Mouse (Mus musculus): Measurements from ENCODE around the gene Rundc3a. TPM values are rescaled to one million over a fixed set of nuclear protein-coding genes. Genes with fewer than 3 reads are reported as not detected.
"Not testable (repeated sequence)": the region's sequence is repeated elsewhere in the genome, so short reads cannot be mapped to it uniquely, and the experiment has no call there.

Gene Rundc3a
- total RNA-seq, 2 experiments from 2014 or later, result 59.3 to 61.2 TPM

DNA sequence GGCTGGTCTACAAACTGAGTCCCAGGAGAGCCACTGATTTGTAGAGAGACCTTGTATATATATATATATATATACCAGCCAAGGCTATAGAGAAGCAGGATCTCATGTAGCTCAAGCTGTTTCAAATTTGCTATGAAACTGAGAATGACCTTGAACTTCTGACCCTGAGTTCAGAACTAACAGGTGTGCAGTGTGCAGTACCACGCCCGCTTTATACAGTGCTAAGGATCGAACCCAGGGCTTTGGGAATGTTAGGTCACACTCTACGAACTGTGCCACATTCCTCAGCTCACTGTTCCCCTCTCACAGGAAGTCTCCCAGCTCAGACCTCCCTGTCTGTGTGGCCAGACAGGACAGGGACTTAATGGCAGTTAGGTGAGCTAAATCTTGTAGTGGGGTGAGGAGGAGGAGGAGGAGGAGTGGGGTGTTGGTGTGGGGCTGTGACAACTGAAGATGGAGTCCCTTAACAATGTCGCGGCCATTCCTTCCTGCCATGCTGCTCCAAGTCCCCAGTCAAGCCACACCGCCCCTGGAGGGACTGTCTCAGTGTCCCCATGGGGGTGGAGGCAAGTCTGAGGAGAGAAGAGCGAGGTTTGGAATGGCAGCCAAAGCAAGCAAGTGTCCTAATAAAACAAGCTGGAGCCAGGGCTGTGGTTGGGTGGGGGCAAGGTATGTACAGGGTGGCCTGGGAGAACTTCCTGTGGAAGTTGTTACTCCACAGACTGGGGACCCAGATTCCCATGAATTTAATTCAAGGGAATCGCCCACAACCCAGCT is 25.5 kb upstream of the Rundc3a start:
- DNase-seq (ENCODE audit: low spot score in 2 of 2), result no peak

- no peak for DNase-seq (ENCODE audit: low spot score in 2 of 2)
Observed at GRCm38 (mm10) chr11:102368347-102368746, 24.9 kb upstream of the Rundc3a start.

GRCm38 (mm10) chr11:102369263-102369662 is 23.9 kb upstream of the Rundc3a start:
- DNase-seq (ENCODE audit: low spot score in 2 of 2), result no peak

GRCm38 (mm10) chr11:102370285-102370684 is 22.9 kb upstream of the Rundc3a start:
- no peak for DNase-seq (ENCODE audit: low spot score in 2 of 2)

DNA sequence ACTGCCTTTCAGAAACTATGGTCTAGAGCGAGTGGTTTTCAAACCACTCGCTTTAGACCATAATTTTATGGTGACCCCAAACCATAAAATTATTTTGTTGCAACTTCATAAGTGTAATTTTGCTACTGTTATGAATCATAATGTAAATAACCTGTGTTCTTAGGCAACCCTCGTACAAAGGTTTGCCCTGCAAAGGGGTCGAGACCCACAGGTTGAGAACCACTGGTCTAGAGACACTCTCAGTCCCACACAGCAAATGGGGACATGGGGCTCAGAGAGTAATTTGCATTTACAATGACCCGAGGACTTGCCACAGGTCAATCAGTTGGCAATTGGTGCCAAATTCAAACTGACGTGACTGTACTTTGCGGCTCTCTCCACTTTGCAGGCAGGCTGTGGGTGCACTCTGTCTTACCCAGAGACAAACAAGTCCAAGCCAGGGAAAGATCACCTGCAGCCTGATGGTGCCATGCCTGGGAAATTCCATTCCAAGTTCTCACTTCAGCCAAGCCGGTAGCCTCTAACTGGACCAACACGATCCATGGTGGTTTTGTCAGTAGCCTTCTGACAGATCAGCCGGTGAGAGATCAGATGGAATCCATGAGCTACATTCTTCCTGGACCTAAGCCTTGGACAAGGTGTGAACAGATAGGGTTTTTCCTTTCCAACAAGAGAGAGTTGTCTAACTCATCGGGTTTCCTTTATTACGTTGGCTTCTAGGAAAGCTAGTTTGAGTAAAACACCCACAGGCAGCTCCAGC is 21.1 kb upstream of the Rundc3a start:
- no peak for DNase-seq (ENCODE audit: low spot score in 2 of 2)

DNA sequence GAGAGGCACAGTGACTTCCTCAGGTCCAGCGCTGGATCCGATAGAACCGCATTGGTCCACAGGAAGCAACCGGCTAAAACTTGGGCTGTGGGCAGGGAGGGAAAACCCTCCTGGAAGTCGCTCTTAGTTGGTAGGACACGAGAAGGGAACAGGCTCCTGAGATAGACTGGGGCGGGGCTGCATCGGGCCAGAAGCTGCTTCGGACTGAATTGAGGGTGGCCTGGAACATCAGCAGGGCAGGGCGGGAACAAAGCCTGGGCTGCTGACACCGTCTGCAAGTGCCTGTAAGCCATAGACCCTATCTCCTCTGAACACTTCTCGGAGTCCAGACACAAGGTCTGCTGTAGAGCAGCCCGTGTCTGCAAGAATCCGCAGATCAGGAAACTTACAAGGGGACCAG is 20.3 kb upstream of the Rundc3a start:
- DNase-seq (ENCODE audit: low spot score in 2 of 2), result no peak

- no peak for DNase-seq (ENCODE audit: low spot score in 2 of 2)
Observed at GRCm38 (mm10) chr11:102373646-102374045, 19.6 kb upstream of the Rundc3a start.

DNA sequence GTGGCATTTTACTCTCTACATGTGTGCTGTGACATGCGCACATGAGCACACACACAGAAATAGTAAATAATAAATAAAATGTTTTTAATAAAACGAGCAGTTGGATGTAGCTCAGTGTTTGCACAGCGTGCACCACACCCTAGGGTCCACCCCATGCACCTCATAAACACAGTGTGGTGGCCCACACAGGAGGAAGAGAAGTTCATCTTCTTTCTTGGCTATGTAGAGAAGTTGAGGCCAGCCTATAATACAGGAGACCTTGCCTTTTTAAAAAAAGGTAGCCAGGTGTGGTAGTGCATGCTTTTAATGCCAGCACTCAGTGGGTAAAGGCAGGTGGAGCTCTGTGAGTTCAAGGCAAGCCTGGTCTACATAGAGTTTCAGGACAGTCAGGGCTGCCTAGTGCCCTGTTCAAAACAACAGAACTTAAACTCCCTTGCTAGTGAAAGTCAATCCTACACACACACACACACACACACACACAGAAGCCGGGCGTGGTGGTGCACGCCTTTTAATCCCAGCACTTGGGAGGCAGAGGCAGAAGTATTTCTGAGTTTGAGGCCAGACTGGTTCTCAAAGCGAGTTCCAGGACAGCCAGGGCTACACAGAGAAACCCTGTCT is 19.0 kb upstream of the Rundc3a start:
- DNase-seq (ENCODE audit: low spot score in 2 of 2), result no peak

DNA sequence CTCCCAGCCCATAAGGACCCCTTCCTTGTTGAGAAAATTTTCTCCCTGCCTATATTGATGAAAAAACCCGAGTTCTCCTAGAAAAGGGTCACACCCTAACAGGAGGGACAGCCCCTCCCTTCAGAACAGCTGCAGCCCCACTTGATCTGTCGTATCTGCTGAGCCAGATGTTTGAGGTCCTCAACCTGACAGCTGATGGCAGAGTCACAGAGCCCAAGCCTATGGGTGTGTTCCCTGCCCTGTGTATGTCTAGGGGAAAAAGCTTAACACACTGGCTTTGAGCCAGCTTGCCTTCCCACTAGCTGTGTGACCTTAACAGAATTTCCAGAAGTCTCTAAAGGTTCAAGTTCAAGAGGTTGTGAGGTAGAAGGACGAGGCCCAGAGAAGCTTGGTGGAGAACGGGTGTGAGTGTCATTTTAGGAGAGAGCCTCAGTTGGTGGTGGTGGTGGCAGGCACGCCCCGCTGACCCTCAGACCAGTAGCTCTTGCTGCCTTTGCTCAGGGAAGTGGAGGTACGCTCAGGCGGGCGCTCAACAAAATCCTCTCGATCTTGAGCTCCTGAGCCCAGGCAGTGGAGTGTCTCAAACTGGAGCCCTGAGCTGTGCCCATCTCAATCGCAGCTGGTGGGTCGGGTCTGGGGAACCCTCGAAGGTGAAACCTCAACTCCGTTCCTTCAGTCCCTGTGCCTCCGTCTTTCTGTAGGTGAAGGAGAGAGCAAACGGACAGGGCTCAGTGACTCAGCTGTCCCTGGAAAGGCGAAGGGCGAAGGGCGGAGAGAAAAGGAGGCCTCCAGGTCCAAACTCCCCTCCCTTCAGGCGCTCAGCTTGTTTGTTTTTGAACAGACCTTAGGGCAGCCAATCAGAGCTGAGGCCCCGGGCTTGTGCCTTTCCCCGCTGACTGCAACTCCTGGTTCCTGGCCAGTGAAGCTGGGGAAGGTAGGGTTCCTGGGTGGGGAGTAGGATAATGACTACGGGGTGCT is 17.7 kb upstream of the Rundc3a start:
- DNase-seq (ENCODE audit: low spot score in 2 of 2), result peak in 1 of 2 experiments; percentile 72

DNA sequence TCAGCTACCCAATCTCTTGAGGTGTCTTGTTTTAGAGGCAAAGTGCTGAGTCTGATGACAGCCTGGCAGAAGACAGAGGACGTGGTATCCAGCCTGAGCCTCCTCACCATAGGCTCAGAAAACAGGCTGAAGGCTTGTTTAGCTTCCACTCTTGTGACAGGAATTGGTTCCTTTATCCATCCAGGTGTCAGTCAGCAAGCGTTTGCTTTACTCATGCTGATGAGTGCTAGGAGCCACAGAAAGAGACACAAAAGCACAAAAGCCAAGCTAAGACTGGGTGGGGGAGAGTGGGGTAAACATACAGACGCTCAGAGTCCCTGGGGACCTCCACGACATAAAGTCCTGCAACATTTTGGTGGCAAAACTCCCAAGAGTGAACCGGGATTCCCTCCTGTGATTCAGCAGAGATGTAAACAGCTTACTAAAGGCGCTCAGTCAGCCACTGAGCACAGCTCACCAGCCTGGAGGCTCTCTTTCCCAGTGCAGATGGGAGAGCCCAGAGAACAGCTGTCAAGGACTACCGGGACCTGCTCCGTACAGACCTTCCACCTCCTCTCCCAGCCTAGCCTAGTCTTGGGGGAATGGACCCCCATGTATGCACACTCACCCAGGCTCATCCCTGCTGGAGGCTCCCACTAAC is 16.9 kb upstream of the Rundc3a start:
- no peak for DNase-seq (ENCODE audit: low spot score in 2 of 2)

- DNase-seq (ENCODE audit: low spot score in 2 of 2), result no peak
Observed at GRCm38 (mm10) chr11:102377186-102377585, 16.0 kb upstream of the Rundc3a start.

DNA sequence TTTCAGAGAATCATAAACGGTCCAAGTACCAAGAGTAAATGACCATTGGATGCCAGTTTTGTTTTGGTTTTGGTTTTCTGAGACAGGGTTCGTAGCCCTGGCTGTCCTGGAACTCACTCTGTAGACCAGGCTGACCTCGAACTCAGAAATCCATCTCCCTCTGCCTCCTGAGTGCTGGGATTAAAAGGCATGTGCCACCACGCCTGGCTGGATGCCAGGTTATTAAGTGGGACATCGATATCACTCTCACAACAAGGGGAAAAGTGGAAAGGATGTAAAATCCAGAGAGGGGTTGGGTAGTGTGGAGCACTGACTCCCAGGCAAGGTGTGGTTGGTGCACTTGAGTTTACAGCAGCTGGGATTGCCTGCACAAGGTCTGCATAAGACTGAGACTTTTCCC is 13.1 kb upstream of the Rundc3a start:
- DNase-seq (ENCODE audit: low spot score in 2 of 2), result no peak

DNA sequence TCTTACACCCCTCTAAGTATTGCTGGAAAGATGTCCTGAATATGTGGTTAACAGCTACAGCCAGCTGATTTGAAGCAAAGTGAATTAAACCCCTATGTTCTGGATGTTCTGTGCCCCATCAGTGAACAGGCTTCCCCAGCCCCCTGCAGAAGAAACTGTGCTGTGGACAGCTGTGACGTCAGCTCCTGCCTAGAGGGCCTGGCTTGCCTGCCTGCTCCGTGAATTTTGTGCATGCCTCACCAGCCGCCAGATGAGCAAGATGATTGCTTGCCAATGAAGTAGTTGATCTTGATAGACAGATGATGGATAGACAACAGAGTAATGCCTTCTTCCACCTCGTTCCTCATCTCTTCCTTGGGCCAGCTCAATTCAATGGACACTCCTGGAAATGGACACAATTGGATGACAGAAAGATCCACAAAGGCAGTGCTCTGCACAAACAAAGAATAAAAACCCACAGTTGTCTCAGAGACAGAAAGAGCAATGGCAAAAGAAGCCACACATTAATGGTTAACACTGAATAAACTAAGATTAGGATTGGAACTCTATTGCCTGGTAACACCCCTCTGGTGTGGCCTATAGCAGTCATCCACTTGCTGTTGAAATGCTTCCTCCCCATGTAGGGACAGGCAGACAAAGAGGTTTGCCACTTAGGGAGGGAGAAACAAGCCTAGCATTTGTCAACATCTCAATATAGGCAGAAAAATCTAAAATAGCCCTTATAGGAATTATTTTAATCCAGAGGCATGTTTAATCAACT is 11.7 kb upstream of the Rundc3a start:
- no peak for DNase-seq (ENCODE audit: low spot score in 2 of 2)

- DNase-seq (ENCODE audit: low spot score in 2 of 2), result no peak
Observed at GRCm38 (mm10) chr11:102382794-102383193, 10.4 kb upstream of the Rundc3a start.

GRCm38 (mm10) chr11:102383365-102384136 is 9.7 kb upstream of the Rundc3a start:
- no peak for DNase-seq (ENCODE audit: low spot score in 2 of 2)

DNA sequence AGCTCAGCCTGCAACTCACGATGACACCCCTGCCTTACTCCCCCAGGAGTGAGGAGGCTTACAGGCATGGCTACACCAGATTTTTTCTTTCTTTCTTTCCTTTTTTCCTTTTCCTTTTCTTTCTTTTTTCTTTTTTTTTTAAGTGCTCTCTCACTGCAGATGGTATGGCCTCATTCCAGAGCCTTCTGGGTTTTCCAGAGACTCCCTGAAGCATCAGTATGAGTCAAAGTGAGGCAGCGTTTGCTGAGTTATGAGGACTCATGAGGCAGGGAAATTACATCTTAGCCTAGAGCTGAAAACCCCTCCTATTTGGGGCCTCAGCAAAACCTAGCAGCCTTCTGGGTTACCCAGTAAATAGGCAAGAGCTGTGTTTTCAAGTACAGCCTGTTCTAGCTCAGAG is 8.8 kb upstream of the Rundc3a start:
- DNase-seq (ENCODE audit: low spot score in 2 of 2), result no peak

- no peak for DNase-seq (ENCODE audit: low spot score in 2 of 2)
Observed at GRCm38 (mm10) chr11:102385075-102385474, 8.1 kb upstream of the Rundc3a start.

- no peak for DNase-seq (ENCODE audit: low spot score in 2 of 2)
Observed at GRCm38 (mm10) chr11:102386121-102386520, 7.1 kb upstream of the Rundc3a start.

- DNase-seq (ENCODE audit: low spot score in 2 of 2), result not testable (repeated sequence)
Observed at GRCm38 (mm10) chr11:102389436-102389835, 3.8 kb upstream of the Rundc3a start.
